Mouse (Mus musculus) forebrain, embryonic 16.5 days (tissue): ENCODE data around the gene Fbxo44. TPM values are rescaled to one million over a fixed set of nuclear protein-coding genes. Genes with fewer than 3 reads are reported as not detected.
"Not testable (repeated sequence)": the region's sequence is repeated elsewhere in the genome, so short reads cannot be mapped to it uniquely, and the experiment has no call there.

Experiments used
- ATAC-seq: fragments of 200-750 bp; cut with Nextera tagmentation; 2 replicates; pipeline ENCODE4 v1.8.0; 2017; ENCODE audit warnings: mild to moderate bottlenecking, moderate library complexity
- H3K27ac ChIP-seq: fragments of 300-500 bp; sonication (generic); 2 replicates; pipeline ENCODE4 v1.5.1; 2014; ENCODE audit warnings: low read length, control low read depth
- H3K27me3 ChIP-seq: fragments of 300-500 bp; sonication (generic); replicated peaks from 2 replicates; pipeline ENCODE4 v1.6.1; 2014; ENCODE audit warnings: low read length; ENCODE audit not compliant: control insufficient read depth, insufficient read depth
- H3K36me3 ChIP-seq: fragments of 300-500 bp; sonication (generic); 2 replicates; pipeline ENCODE4 v1.6.1; 2014; ENCODE audit not compliant: control insufficient read depth, insufficient read depth
- H3K4me1 ChIP-seq: fragments of 300-500 bp; sonication (generic); replicated peaks from 2 replicates; pipeline ENCODE4 v1.6.1; 2014; ENCODE audit warnings: low read length; ENCODE audit not compliant: control insufficient read depth, insufficient read depth
- H3K4me2 ChIP-seq: fragments of 300-500 bp; sonication (generic); 2 replicates; pipeline ENCODE4 v1.6.1; 2014; ENCODE audit warnings: mild to moderate bottlenecking, low read length, control low read depth
- H3K4me3 ChIP-seq: fragments of 300-500 bp; sonication (generic); replicated peaks from 2 replicates; pipeline ENCODE4 v1.5.1; 2014; ENCODE audit warnings: mild to moderate bottlenecking, low read length, control low read depth
- H3K9ac ChIP-seq: fragments of 300-500 bp; sonication (generic); replicated peaks from 2 replicates; pipeline ENCODE4 v1.6.1; 2014; ENCODE audit warnings: low read depth, low read length, control low read depth
- H3K9me3 ChIP-seq: fragments of 300-500 bp; sonication (generic); 2 replicates; pipeline ENCODE4 v1.6.1; 2016; ENCODE audit warnings: low read length; ENCODE audit not compliant: control insufficient read depth
- WGBS: fragments of 180-500 bp; shearing (Covaris S2); extraction: QIAGEN DNeasy Blood & Tissue Kit; methylation state at CpG from one replicate; pipeline ENCODE4 v1.1.7; 2014; 5-methylcytosine and 5-hydroxymethylcytosine counted together
- polyA plus RNA-seq: library from polyadenylated mRNA; unstranded; fragments of >200 nt; fragmentation: Nextera tagmentation; extraction: Ambion mirVana; gene quantifications from 2 replicates; pipeline ENCODE4 v1.2.1, GENCODE M21; 2015

Gene Fbxo44
- polyA plus RNA-seq: 60.3 and 67.1 TPM in 2 replicates

GRCm38 (mm10) chr4:148160436-148161390, at the start of gene Fbxo44, which contains the start of gene Fbxo2:
Gene Fbxo44 (minus strand): TSS chr4:148160482.
Gene Fbxo2 (plus strand): TSS chr4:148160621.
- under 1% methylated on average over 43 of the region's 43 CpGs for WGBS
- peaks cover 26% of the 10 kb centered on the region for H3K4me1 ChIP-seq
- peak; percentile 70 for ATAC-seq
- H3K4me3 ChIP-seq: peak within 1 kb of the TSS; percentile 73
- no peaks in the 10 kb centered on the region for H3K9me3 ChIP-seq
- peak within 1 kb of the TSS; percentile 77 for H3K9ac ChIP-seq
- peak within 1 kb of the TSS; percentile 62 for H3K4me2 ChIP-seq
- peak within 1 kb of the TSS; percentile 70 for H3K27ac ChIP-seq
- peaks cover 4% of the 10 kb centered on the region for H3K36me3 ChIP-seq
- H3K27me3 ChIP-seq: peaks cover 31% of the 10 kb centered on the region

DNA sequence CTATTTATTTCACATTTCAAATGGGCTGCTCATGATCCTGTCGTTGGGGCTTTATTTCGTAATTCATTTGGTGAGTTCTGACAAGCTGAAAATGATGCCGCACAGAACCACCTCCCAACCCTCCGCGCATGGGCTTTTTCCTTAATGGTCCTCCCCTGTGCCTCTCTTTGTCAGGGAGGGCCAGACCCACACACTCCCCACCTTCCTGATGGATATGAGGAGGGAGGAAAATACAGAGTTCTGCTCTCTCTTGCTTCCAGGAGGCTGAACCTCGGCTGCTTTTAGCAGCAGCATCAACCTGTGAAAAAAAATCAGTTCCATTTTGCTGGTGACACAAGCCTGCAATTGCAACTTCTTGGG, 44.6 kb upstream of the Fbxo44 start:
- Histone ChIP-seq H3K4me2 (no peak overlapping the region), H3K4me3 (no peak overlapping the region), H3K9me3 (no peaks in the 10 kb centered on the region), H3K36me3 (no peaks in the 10 kb centered on the region), H3K9ac (no peak overlapping the region), H3K4me1 (no peaks in the 10 kb centered on the region), H3K27me3 (0 out of 2 replicates have a peak, but pooled peaks cover 2% of the 10 kb centered on the region), H3K27ac (no peak overlapping the region)
- ATAC-seq: no peak
- WGBS: 52% methylated on average over 6 of the region's 6 CpGs

- Histone ChIP-seq H3K36me3 (no peaks in the 10 kb centered on the region), H3K4me1 (no peaks in the 10 kb centered on the region), H3K27ac (no peak overlapping the region), H3K9me3 (no peaks in the 10 kb centered on the region), H3K4me2 (no peak overlapping the region), H3K27me3 (0 out of 2 replicates have a peak, but pooled peaks cover 2% of the 10 kb centered on the region), H3K9ac (no peak overlapping the region), H3K4me3 (no peak overlapping the region)
- ATAC-seq: no peak
- 52% methylated on average over 15 of the region's 15 CpGs for WGBS
Observed at GRCm38 (mm10) chr4:148204061-148204872, 44.0 kb upstream of the Fbxo44 start.

- Histone ChIP-seq H3K27me3 (0 out of 2 replicates have a peak, but pooled peaks cover 2% of the 10 kb centered on the region), H3K4me1 (no peaks in the 10 kb centered on the region), H3K4me3 (no peak overlapping the region), H3K27ac (no peak overlapping the region), H3K36me3 (no peaks in the 10 kb centered on the region), H3K9me3 (no peaks in the 10 kb centered on the region), H3K9ac (no peak overlapping the region), H3K4me2 (no peak overlapping the region)
- 96% methylated on average over 2 of the region's 2 CpGs for WGBS
- no peak for ATAC-seq
Observed at GRCm38 (mm10) chr4:148203557-148203956, 43.3 kb upstream of the Fbxo44 start.

GRCm38 (mm10) chr4:148198721-148199120, 38.4 kb upstream of the Fbxo44 start:
- Histone ChIP-seq H3K27me3 (no peaks in the 10 kb centered on the region), H3K4me3 (no peak overlapping the region), H3K9ac (no peak overlapping the region), H3K4me1 (no peaks in the 10 kb centered on the region), H3K4me2 (no peak overlapping the region), H3K27ac (no peak overlapping the region), H3K36me3 (no peaks in the 10 kb centered on the region), H3K9me3 (no peaks in the 10 kb centered on the region)
- WGBS: 30% methylated on average over 10 of the region's 10 CpGs
- ATAC-seq: no peak

DNA sequence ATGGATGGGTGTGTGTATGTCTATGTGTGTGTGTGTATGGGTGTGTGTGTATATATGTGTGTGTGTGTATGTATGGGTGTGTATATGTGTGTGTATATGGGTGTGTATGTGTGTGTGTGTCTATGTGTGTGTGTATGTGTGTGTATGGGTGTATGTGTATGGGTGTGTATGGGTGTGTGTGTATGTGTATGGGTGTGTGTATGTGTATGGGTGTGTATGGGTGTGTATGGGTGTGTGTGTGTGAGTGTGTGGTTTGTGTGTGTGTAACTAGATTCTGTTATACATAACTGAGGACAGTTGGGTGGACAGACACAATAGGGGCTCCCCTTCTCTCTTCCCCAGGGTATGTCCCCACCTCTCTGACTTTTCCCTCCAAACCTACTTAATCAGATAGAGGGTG, 34.1 kb upstream of the Fbxo44 start:
- Histone ChIP-seq H3K27ac (no peak overlapping the region), H3K9me3 (no peaks in the 10 kb centered on the region), H3K4me2 (no peak overlapping the region), H3K27me3 (no peaks in the 10 kb centered on the region), H3K36me3 (no peaks in the 10 kb centered on the region), H3K9ac (no peak overlapping the region), H3K4me1 (no peaks in the 10 kb centered on the region), H3K4me3 (no peak overlapping the region)
- ATAC-seq: no peak

GRCm38 (mm10) chr4:148192707-148193245, 32.5 kb upstream of the Fbxo44 start:
- Histone ChIP-seq H3K27me3 (no peaks in the 10 kb centered on the region), H3K36me3 (no peaks in the 10 kb centered on the region), H3K4me1 (no peaks in the 10 kb centered on the region), H3K4me3 (no peak overlapping the region), H3K9me3 (no peaks in the 10 kb centered on the region), H3K27ac (no peak overlapping the region), H3K4me2 (no peak overlapping the region), H3K9ac (no peak overlapping the region)
- ATAC-seq: no peak
- 38% methylated on average over 11 of the region's 11 CpGs for WGBS

- ATAC-seq, H3K4me1 ChIP-seq, H3K4me3 ChIP-seq, H3K9ac ChIP-seq, H3K36me3 ChIP-seq, H3K27me3 ChIP-seq, H3K9me3 ChIP-seq, H3K27ac ChIP-seq, H3K4me2 ChIP-seq: not testable (repeated sequence)
- 88% methylated on average over 1 of the region's 1 CpGs for whole genome bisulfite sequencing
Observed at GRCm38 (mm10) chr4:148188767-148189166, 28.5 kb upstream of the Fbxo44 start.

GRCm38 (mm10) chr4:148185819-148186218, 25.5 kb upstream of the Fbxo44 start:
- ATAC-seq: no peak
- WGBS: 74% methylated on average over 4 of the region's 4 CpGs

More at GRCm38 (mm10) chr4:148185819-148186218, 25.5 kb upstream of the Fbxo44 start:
- no peak overlapping the region for H3K27ac ChIP-seq
- H3K9me3 ChIP-seq: no peaks in the 10 kb centered on the region; the same call in 1 of the 2 replicates
- H3K4me1 ChIP-seq: no peaks in the 10 kb centered on the region
- no peak overlapping the region for H3K4me3 ChIP-seq
- no peaks in the 10 kb centered on the region for H3K36me3 ChIP-seq
- H3K4me2 ChIP-seq: no peak overlapping the region
- no peak overlapping the region for H3K9ac ChIP-seq
- no peaks in the 10 kb centered on the region for H3K27me3 ChIP-seq
